Mouse (Mus musculus) intestine, embryonic 14.5 days (tissue): ENCODE results near the gene Ap5z1. TPM values are rescaled to one million over a fixed set of nuclear protein-coding genes. Genes with fewer than 3 reads are reported as not detected.

ENCODE experiments used
- ATAC-seq: fragments of 200-750 bp; cut with Nextera tagmentation; replicated peaks from 2 replicates; pipeline ENCODE4 v1.8.0; 2017; ENCODE audit warnings: low read depth, moderate number of reproducible peaks, moderate TSS enrichment, moderate library complexity; ENCODE audit not compliant: low FRiP score, low TSS enrichment
- DNase-seq: peaks from one replicate; pipeline ENCODE4 v3.0.0-alpha.2; 2018; ENCODE audit warnings: low spot score
- H3K27ac ChIP-seq: fragments of 300-500 bp; sonication (generic); 2 replicates; pipeline ENCODE4 v1.5.1; 2014; ENCODE audit warnings: low read depth, mild to moderate bottlenecking, control low read depth
- H3K27me3 ChIP-seq: fragments of 300-500 bp; sonication (generic); replicated peaks from 2 replicates; pipeline ENCODE4 v1.6.1; 2014; ENCODE audit warnings: low read length, control low read depth; ENCODE audit not compliant: control insufficient read depth, insufficient read depth
- H3K36me3 ChIP-seq: fragments of 300-500 bp; sonication (generic); 2 replicates; pipeline ENCODE4 v1.6.1; 2014; ENCODE audit warnings: low read length, control low read depth; ENCODE audit not compliant: control insufficient read depth, insufficient read depth
- H3K4me1 ChIP-seq: fragments of 300-500 bp; sonication (generic); replicated peaks from 2 replicates; pipeline ENCODE4 v1.6.1; 2014; ENCODE audit warnings: low read length, control low read depth, mixed read lengths; ENCODE audit not compliant: control insufficient read depth, insufficient read depth
- H3K4me2 ChIP-seq: fragments of 300-500 bp; sonication (generic); 2 replicates; pipeline ENCODE4 v1.6.1; 2014; ENCODE audit warnings: low read length
- H3K4me3 ChIP-seq: fragments of 300-500 bp; sonication (generic); 2 replicates; pipeline ENCODE4 v1.5.1; 2014; ENCODE audit warnings: low read depth, low read length, control low read depth, mixed read lengths
- H3K9ac ChIP-seq: fragments of 300-500 bp; sonication (generic); 2 replicates; pipeline ENCODE4 v1.6.1; 2014; ENCODE audit warnings: mild to moderate bottlenecking, low read length
- H3K9me3 ChIP-seq: fragments of 300-500 bp; sonication (generic); 2 replicates; pipeline ENCODE4 v1.6.1; 2016; ENCODE audit warnings: low read length, control low read depth; ENCODE audit not compliant: control insufficient read depth
- WGBS: fragments of 180-500 bp; shearing (Covaris S2); extraction: QIAGEN DNeasy Blood & Tissue Kit; methylation state at CpG from one replicate; pipeline ENCODE4 v1.1.7; 2014; 5-methylcytosine and 5-hydroxymethylcytosine counted together
- polyA plus RNA-seq: library from polyadenylated mRNA; unstranded; fragments of >200 nt; fragmentation: Nextera tagmentation; extraction: Ambion mirVana; gene quantifications from 2 replicates; pipeline ENCODE4 v1.2.1, GENCODE M21; 2014

Gene Ap5z1
- polyA plus RNA-seq, 1 experiment from 2014 or later = 10.5 TPM

GRCm38 (mm10) chr5:142453742-142454141 lies 10.0 kb upstream of the Ap5z1 start:
- WGBS = 95% methylated on average over 13 of the region's 13 CpGs
- Histone ChIP-seq H3K27ac (no peak overlapping the region), H3K27me3 (no peaks in the 10 kb centered on the region), H3K4me1 (no peaks in the 10 kb centered on the region; the same call in 1 of the 2 replicates), H3K4me2 (no peak overlapping the region), H3K4me3 (no peak overlapping the region), H3K9ac (no peak overlapping the region), H3K9me3 (no peaks in the 10 kb centered on the region), H3K36me3 (peaks cover 86% of the 10 kb centered on the region)
- DNase-seq = no peak
- ATAC-seq = no peak

GRCm38 (mm10) chr5:142456318-142456717 lies 7.4 kb upstream of the Ap5z1 start:
- H3K4me2 ChIP-seq = no peak overlapping the region
- H3K9me3 ChIP-seq = no peaks in the 10 kb centered on the region
- no peaks in the 10 kb centered on the region; the same call in 1 of the 2 replicates for H3K4me1 ChIP-seq
- ATAC-seq (no peak), DNase-seq (no peak)
- H3K9ac ChIP-seq = no peak overlapping the region
- H3K36me3 ChIP-seq = peaks cover 66% of the 10 kb centered on the region
- whole genome bisulfite sequencing = 71% methylated on average over 15 of the region's 15 CpGs
- no peaks in the 10 kb centered on the region for H3K27me3 ChIP-seq
- H3K4me3 ChIP-seq = no peak overlapping the region
- no peak overlapping the region for H3K27ac ChIP-seq

GRCm38 (mm10) chr5:142457345-142457744 lies 6.4 kb upstream of the Ap5z1 start:
- peak overlapping the region; percentile 38; the same call in 1 of the 2 replicates for H3K27ac ChIP-seq
- no peak overlapping the region for H3K4me3 ChIP-seq
- no peaks in the 10 kb centered on the region for H3K27me3 ChIP-seq
- H3K4me2 ChIP-seq = no peak overlapping the region
- H3K9ac ChIP-seq = peak overlapping the region; percentile 10; the same call in 1 of the 2 replicates
- peaks cover 62% of the 10 kb centered on the region for H3K36me3 ChIP-seq
- ATAC-seq (no peak), DNase-seq (no peak)
- H3K9me3 ChIP-seq = no peaks in the 10 kb centered on the region
- H3K4me1 ChIP-seq = no peaks in the 10 kb centered on the region; the same call in 1 of the 2 replicates
- 32% methylated on average over 10 of the region's 10 CpGs for WGBS

- no peaks in the 10 kb centered on the region for H3K9me3 ChIP-seq
- no peaks in the 10 kb centered on the region; the same call in 1 of the 2 replicates for H3K4me1 ChIP-seq
- no peak overlapping the region for H3K4me3 ChIP-seq
- DNase-seq = no peak
- H3K36me3 ChIP-seq = peaks cover 46% of the 10 kb centered on the region
- no peak overlapping the region for H3K4me2 ChIP-seq
- H3K27ac ChIP-seq = no peak overlapping the region
- ATAC-seq = no peak
- no peaks in the 10 kb centered on the region for H3K27me3 ChIP-seq
- 80% methylated on average over 17 of the region's 17 CpGs for WGBS
- H3K9ac ChIP-seq = no peak overlapping the region
These were observed 4.8 kb upstream of the Ap5z1 start for GRCm38 (mm10) chr5:142458791-142459557.

GRCm38 (mm10) chr5:142459834-142460233 lies 3.9 kb upstream of the Ap5z1 start:
- no peak for DNase-seq
- Histone ChIP-seq H3K4me2 (no peak overlapping the region), H3K27ac (no peak overlapping the region), H3K27me3 (no peaks in the 10 kb centered on the region), H3K4me1 (peaks cover 5% of the 10 kb centered on the region), H3K4me3 (no peak overlapping the region), H3K36me3 (peaks cover 37% of the 10 kb centered on the region), H3K9ac (no peak overlapping the region), H3K9me3 (no peaks in the 10 kb centered on the region)
- no peak for ATAC-seq
- 82% methylated on average over 5 of the region's 5 CpGs for WGBS

GRCm38 (mm10) chr5:142461942-142462640 lies 1.7 kb upstream of the Ap5z1 start:
- Histone ChIP-seq H3K27ac (no peak overlapping the region), H3K4me3 (no peak overlapping the region), H3K36me3 (peaks cover 20% of the 10 kb centered on the region), H3K9ac (no peak overlapping the region), H3K4me1 (peaks cover 6% of the 10 kb centered on the region), H3K4me2 (no peak overlapping the region), H3K27me3 (no peaks in the 10 kb centered on the region), H3K9me3 (no peaks in the 10 kb centered on the region)
- DNase-seq = no peak
- 97% methylated on average over 7 of the region's 7 CpGs for WGBS
- ATAC-seq = no peak

- Histone ChIP-seq H3K36me3 (peaks cover 16% of the 10 kb centered on the region), H3K27me3 (no peaks in the 10 kb centered on the region), H3K27ac (no peak overlapping the region), H3K9me3 (no peaks in the 10 kb centered on the region), H3K4me3 (no peak overlapping the region), H3K4me2 (no peak overlapping the region), H3K9ac (no peak overlapping the region), H3K4me1 (peaks cover 6% of the 10 kb centered on the region)
- no peak for ATAC-seq
- DNase-seq = no peak
- 98% methylated on average over 2 of the region's 2 CpGs for WGBS
These were observed 1.1 kb upstream of the Ap5z1 start for GRCm38 (mm10) chr5:142462641-142462948.

GRCm38 (mm10) chr5:142463011-142463410 lies 733 bp upstream of the Ap5z1 start:
- H3K4me3 ChIP-seq = peak overlapping the region; percentile 69
- ATAC-seq (no peak), DNase-seq (no peak)
- no peaks in the 10 kb centered on the region for H3K9me3 ChIP-seq
- H3K9ac ChIP-seq = peak overlapping the region; percentile 10; the same call in 1 of the 2 replicates
- peaks cover 16% of the 10 kb centered on the region for H3K36me3 ChIP-seq
- H3K4me2 ChIP-seq = peak overlapping the region; percentile 87
- no peaks in the 10 kb centered on the region for H3K27me3 ChIP-seq
- H3K4me1 ChIP-seq = peaks cover 6% of the 10 kb centered on the region; the same call in 1 of the 2 replicates
- WGBS = 83% methylated on average over 6 of the region's 6 CpGs
- H3K27ac ChIP-seq = peak overlapping the region; percentile 79
